Mouse (Mus musculus) heart, postnatal 0 days (tissue): Measurements from ENCODE around the gene Capza2. TPM values are rescaled to one million over a fixed set of nuclear protein-coding genes. Genes with fewer than 3 reads are reported as not detected.
"Not testable (repeated sequence)": the region's sequence is repeated elsewhere in the genome, so short reads cannot be mapped to it uniquely, and the experiment has no call there.

Experiments used
- ATAC-seq: fragments of 200-750 bp; cut with Nextera tagmentation; 2 replicates; pipeline ENCODE4 v1.8.0; 2017; ENCODE audit warnings: low read depth, moderate number of reproducible peaks, moderate library complexity; ENCODE audit not compliant: insufficient read depth
- DNase-seq: peaks from one replicate; pipeline ENCODE4 v3.0.0-alpha.2; 2016; ENCODE audit warnings: low spot score
- H3K27ac ChIP-seq: fragments of 300-500 bp; sonication (generic); 2 replicates; pipeline ENCODE4 v1.5.1; 2014; ENCODE audit warnings: low read depth, mild to moderate bottlenecking
- H3K27me3 ChIP-seq: fragments of 300-500 bp; sonication (generic); 2 replicates; pipeline ENCODE4 v1.6.1; 2014; ENCODE audit warnings: low read length, mixed read lengths; ENCODE audit not compliant: control insufficient read depth, insufficient read depth
- H3K36me3 ChIP-seq: fragments of 300-500 bp; sonication (generic); replicated peaks from 2 replicates; pipeline ENCODE4 v1.6.1; 2014; ENCODE audit warnings: low read length, mixed read lengths; ENCODE audit not compliant: control insufficient read depth, insufficient read depth
- H3K4me1 ChIP-seq: fragments of 300-500 bp; sonication (generic); 2 replicates; pipeline ENCODE4 v1.6.1; 2014; ENCODE audit warnings: antibody characterized with exemption; ENCODE audit not compliant: control insufficient read depth, insufficient read depth
- H3K4me2 ChIP-seq: fragments of 300-500 bp; sonication (generic); 2 replicates; pipeline ENCODE4 v1.6.1; 2014; ENCODE audit warnings: low read depth, mild to moderate bottlenecking, low read length, moderate library complexity
- H3K4me3 ChIP-seq: fragments of 300-500 bp; sonication (generic); 2 replicates; pipeline ENCODE4 v1.5.1; 2014; ENCODE audit warnings: low read depth, low read length
- H3K9ac ChIP-seq: fragments of 300-500 bp; sonication (generic); replicated peaks from 2 replicates; pipeline ENCODE4 v1.6.1; 2014; ENCODE audit warnings: low read depth, low read length, mixed read lengths
- H3K9me3 ChIP-seq: fragments of 300-500 bp; sonication (generic); replicated peaks from 2 replicates; pipeline ENCODE4 v1.6.1; 2016; ENCODE audit warnings: low read length; ENCODE audit not compliant: control insufficient read depth
- CTCF ChIP-seq: IDR thresholded peaks from 2 replicates; pipeline ENCODE4 v1.5.1; 2016; ENCODE audit warnings: antibody characterized with exemption, control low read depth, low read depth
- EP300 ChIP-seq: IDR thresholded peaks from 2 replicates; pipeline ENCODE4 v1.6.1; 2016; ENCODE audit warnings: antibody characterized with exemption, low read depth
- WGBS: fragments of 180-500 bp; shearing (Covaris S2); extraction: QIAGEN DNeasy Blood & Tissue Kit; methylation state at CpG from one replicate; pipeline ENCODE4 v1.1.7; 2014; 5-methylcytosine and 5-hydroxymethylcytosine counted together
- polyA plus RNA-seq: library from polyadenylated mRNA; unstranded; fragments of >200 nt; fragmentation: Nextera tagmentation; extraction: Ambion mirVana; gene quantifications from 2 replicates; pipeline ENCODE4 v1.2.1, GENCODE M21; 2015
- total RNA-seq: library from RNA; depleted of rRNA; stranded (reverse); fragments of >200 nt; gene quantifications from 2 replicates; pipeline ENCODE4 v1.2.3, GENCODE M21; 2014; ENCODE audit warnings: low replicate concordance; rRNA removed

Capza2 gene
- total and polyA plus RNA-seq, 2 experiments from 2014 or later = 141 to 222 TPM

GRCm38 (mm10) chr6:17696321-17696734 lies 60.3 kb downstream of the Capza2 start:
- ATAC-seq = no peak
- H3K27ac ChIP-seq = no peak overlapping the region
- WGBS = 45% methylated on average over 5 of the region's 5 CpGs

GRCm38 (mm10) chr6:17700936-17701612 lies 65.0 kb downstream of the Capza2 start:
- H3K9ac ChIP-seq = no peak overlapping the region
- H3K27ac ChIP-seq = no peak overlapping the region
- 65% methylated on average over 7 of the region's 7 CpGs for WGBS
- no peak overlapping the region for H3K4me2 ChIP-seq
- no peaks in the 10 kb centered on the region for H3K27me3 ChIP-seq
- H3K9me3 ChIP-seq = no peaks in the 10 kb centered on the region
- H3K4me3 ChIP-seq = no peak overlapping the region
- no peaks in the 10 kb centered on the region for H3K36me3 ChIP-seq
- TF ChIP-seq CTCF (no peak), EP300 (no peak)
- 0 out of 2 replicates have a peak, but pooled peaks cover 2% of the 10 kb centered on the region for H3K4me1 ChIP-seq
- ATAC-seq = no peak
- DNase-seq = no peak

More at GRCm38 (mm10) chr6:17696321-17696734, 60.3 kb downstream of the Capza2 start:
- H3K4me1 ChIP-seq = peaks cover 14% of the 10 kb centered on the region
- peak overlapping the region; percentile 39; the same call in 1 of the 2 replicates for H3K4me2 ChIP-seq
- H3K9me3 ChIP-seq = no peaks in the 10 kb centered on the region
- H3K9ac ChIP-seq = no peak overlapping the region
- H3K27me3 ChIP-seq = no peaks in the 10 kb centered on the region
- no peak overlapping the region for H3K4me3 ChIP-seq
- peak; percentile 69 for DNase-seq
- H3K36me3 ChIP-seq = no peaks in the 10 kb centered on the region
- TF ChIP-seq CTCF (peak; percentile 68), EP300 (no peak)

- not testable (repeated sequence) for H3K27me3 ChIP-seq, H3K4me3 ChIP-seq, H3K4me2 ChIP-seq, DNase-seq, H3K9ac ChIP-seq, H3K27ac ChIP-seq, H3K4me1 ChIP-seq, H3K36me3 ChIP-seq, H3K9me3 ChIP-seq, ATAC-seq
- WGBS = 91% methylated on average over 1 of the region's 1 CpGs
These were observed 68.0 kb downstream of the Capza2 start for GRCm38 (mm10) chr6:17704038-17704437.

- H3K4me3 ChIP-seq = no peak overlapping the region
- TF ChIP-seq EP300 (no peak), CTCF (no peak)
- no peak overlapping the region for H3K4me2 ChIP-seq
- no peak overlapping the region for H3K9ac ChIP-seq
- H3K27me3 ChIP-seq = no peaks in the 10 kb centered on the region
- no peaks in the 10 kb centered on the region for H3K9me3 ChIP-seq
- no peaks in the 10 kb centered on the region for H3K36me3 ChIP-seq
- ATAC-seq (no peak), DNase-seq (no peak)
- no peak overlapping the region for H3K27ac ChIP-seq
- 51% methylated on average over 3 of the region's 3 CpGs for WGBS
- H3K4me1 ChIP-seq = peaks cover 9% of the 10 kb centered on the region; the same call in 1 of the 2 replicates
These were observed 69.9 kb downstream of the Capza2 start for GRCm38 (mm10) chr6:17705973-17706372.

Other genes starting within 250 kb of the Capza2 start
- gene Met, start 172.4 kb upstream of the Capza2 start, total RNA-seq = 2.7 and 10.6 TPM in 2 replicates
- gene Met, start 172.4 kb upstream of the Capza2 start, polyA plus RNA-seq = 0.61 and 0.67 TPM in 2 replicates
- gene St7, start 56.7 kb downstream of the Capza2 start, total RNA-seq = 26.0 and 38.5 TPM in 2 replicates
- gene St7, start 56.7 kb downstream of the Capza2 start, polyA plus RNA-seq = 17.3 and 17.7 TPM in 2 replicates